Mouse (Mus musculus): ENCODE results near the gene Clec11a.

DNA sequence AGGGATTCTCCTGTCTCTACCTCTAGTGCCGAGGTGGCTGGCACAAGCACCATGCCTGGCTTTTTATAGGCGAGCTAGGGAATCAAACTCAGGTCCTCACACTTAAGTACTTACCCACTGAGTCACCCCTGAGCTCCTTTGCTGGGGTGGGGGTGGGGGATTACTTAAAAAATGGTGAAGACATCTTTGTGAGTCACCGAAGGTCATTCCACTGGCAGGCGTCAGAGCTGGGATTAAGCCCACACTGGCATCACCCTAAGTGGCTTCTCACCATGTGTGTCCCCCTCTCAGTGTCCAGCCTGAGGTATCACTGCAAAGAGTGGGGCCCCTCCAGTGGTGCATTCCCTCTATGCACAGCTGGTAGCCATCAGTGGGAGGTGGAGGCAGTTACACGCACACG, 46.3 kb downstream of the Clec11a start:
- TF ChIP-seq CTCF (IDR thresholded peaks at IDR 0.05; ENCODE audit: low read depth, low read length), result no peak
- TF ChIP-seq EP300 (IDR thresholded peaks at IDR 0.05; ENCODE audit: insufficient read depth, low read depth, low read length), result no peak
- TF ChIP-seq POLR2A (IDR thresholded peaks at IDR 0.05; ENCODE audit: insufficient read depth, low read length), result no peak

Measured in ES-Bruce4 (cell line).